Mouse (Mus musculus): Measurements from ENCODE around the gene Usp7.

DNA sequence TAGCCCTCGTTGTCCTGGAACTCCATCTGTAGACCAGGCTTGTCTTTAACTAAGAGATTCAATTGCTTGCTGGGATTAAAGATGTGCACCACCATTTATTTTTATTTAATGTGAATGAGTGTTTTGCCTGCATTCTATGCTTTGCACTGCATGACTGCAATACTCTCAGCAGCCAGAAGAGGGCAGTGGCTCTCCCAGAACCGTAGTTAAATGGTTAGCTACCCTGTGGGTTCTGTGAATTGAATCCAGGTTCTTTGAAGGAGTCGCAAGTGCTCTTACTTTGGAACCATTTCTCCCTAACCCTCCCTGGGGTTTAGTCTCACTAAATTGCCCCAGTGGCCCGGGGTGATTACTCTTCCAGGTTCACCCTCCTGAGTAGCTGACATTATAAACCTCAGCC is 14.6 kb upstream of the Usp7 start:
- TF ChIP-seq MXI1 (IDR thresholded peaks at IDR 0.05; ENCODE audit: low read depth, low read length): no peak
- TF ChIP-seq EP300 (IDR thresholded peaks at IDR 0.05; ENCODE audit: low read depth in 1 of 2, low read length in 2 of 2): no peak
- no peak for TF ChIP-seq HCFC1 (IDR thresholded peaks at IDR 0.05; ENCODE audit: low read depth, low read length)
- no peak for TF ChIP-seq POLR2A (IDR thresholded peaks at IDR 0.05; ENCODE audit: control insufficient read depth in 1 of 2, insufficient read depth in 1 of 2, low read depth in 1 of 2, low read length in 2 of 2, poor library complexity in 1 of 2)
- TF ChIP-seq CTCF (IDR thresholded peaks at IDR 0.05 in 2 of 3, conservative IDR thresholded peaks at IDR 0.05 in 1 of 3; ENCODE audit: control insufficient read depth in 1 of 3, insufficient read depth in 1 of 3, low read depth in 2 of 3, low read length in 3 of 3, poor library complexity in 1 of 3, severe bottlenecking in 1 of 3): peak; percentile 83 to 98 (median 83)
- no peak for TF ChIP-seq USF1 (IDR thresholded peaks at IDR 0.05; ENCODE audit: low read depth, low read length)
- TF ChIP-seq UBTF (IDR thresholded peaks at IDR 0.05; ENCODE audit: borderline replicate concordance, insufficient read depth, low read depth, low read length): no peak
- TF ChIP-seq CHD1 (IDR thresholded peaks at IDR 0.05; ENCODE audit: low read depth, low read length): no peak
- TF ChIP-seq MYC (IDR thresholded peaks at IDR 0.05; ENCODE audit: low read depth, low read length): no peak
- no peak for TF ChIP-seq ELF1 (IDR thresholded peaks at IDR 0.05; ENCODE audit: low read depth, low read length)

Measured in MEL (cell line).